Mouse (Mus musculus) liver, embryonic 11.5 days (tissue): Measurements from ENCODE around the gene Cox19. TPM values are rescaled to one million over a fixed set of nuclear protein-coding genes. Genes with fewer than 3 reads are reported as not detected.
A peak's percentile ranks its signal among the peaks of the same experiment; 100 is the strongest.

Source experiments
- ATAC-seq: fragments of 200-750 bp; cut with Nextera tagmentation; replicated peaks from 2 replicates; pipeline ENCODE4 v1.8.0; 2017; ENCODE audit warnings: moderate number of reproducible peaks, mild to moderate bottlenecking, moderate TSS enrichment, moderate library complexity; ENCODE audit not compliant: low FRiP score
- DNase-seq: peaks from one replicate; pipeline ENCODE4 v3.0.0-alpha.2; 2017; ENCODE audit warnings: low spot score
- H3K27ac ChIP-seq: fragments of 300-500 bp; sonication (generic); 2 replicates; pipeline ENCODE4 v1.5.1; 2014; ENCODE audit warnings: mild to moderate bottlenecking, low read depth, low read length, control low read depth
- H3K27me3 ChIP-seq: fragments of 300-500 bp; sonication (generic); replicated peaks from 2 replicates; pipeline ENCODE4 v1.6.1; 2014; ENCODE audit warnings: low read length, mixed read lengths; ENCODE audit not compliant: control insufficient read depth, insufficient read depth
- H3K36me3 ChIP-seq: fragments of 300-500 bp; sonication (generic); 2 replicates; pipeline ENCODE4 v1.6.1; 2014; ENCODE audit warnings: mild to moderate bottlenecking, low read length, moderate library complexity, mixed read lengths; ENCODE audit not compliant: control insufficient read depth, insufficient read depth
- H3K4me1 ChIP-seq: fragments of 300-500 bp; sonication (generic); replicated peaks from 2 replicates; pipeline ENCODE4 v1.6.1; 2014; ENCODE audit warnings: low read length, mixed read lengths; ENCODE audit not compliant: control insufficient read depth, insufficient read depth
- H3K4me2 ChIP-seq: fragments of 300-500 bp; sonication (generic); 2 replicates; pipeline ENCODE4 v1.6.1; 2014; ENCODE audit warnings: mild to moderate bottlenecking, control low read depth, moderate library complexity
- H3K4me3 ChIP-seq: fragments of 300-500 bp; sonication (generic); 2 replicates; pipeline ENCODE4 v1.5.1; 2014; ENCODE audit warnings: low read depth, low read length, control low read depth
- H3K9ac ChIP-seq: fragments of 300-500 bp; sonication (generic); 2 replicates; pipeline ENCODE4 v1.6.1; 2014; ENCODE audit warnings: low read depth, low read length, control low read depth
- H3K9me3 ChIP-seq: fragments of 300-500 bp; sonication (generic); 2 replicates; pipeline ENCODE4 v1.6.1; 2016; ENCODE audit warnings: low read length, inconsistent platforms, mixed read lengths; ENCODE audit not compliant: control insufficient read depth
- WGBS: fragments of 180-500 bp; shearing (Covaris S2); extraction: QIAGEN DNeasy Blood & Tissue Kit; methylation state at CpG from one replicate; pipeline ENCODE4 v1.1.7; 2014; 5-methylcytosine and 5-hydroxymethylcytosine counted together
- microRNA counts: library from miRNA; unstranded; fragments of <30 nt; microRNA quantifications from one replicate; lab custom pipeline; 2015
- microRNA-seq: library from miRNA; unstranded; fragments of <30 nt; microRNA quantifications from one replicate; pipeline ENCODE4, GENCODE M21; 2017; ENCODE audit warnings: borderline number of aligned reads
- polyA plus RNA-seq: library from polyadenylated mRNA; unstranded; fragments of >200 nt; fragmentation: Nextera tagmentation; extraction: Ambion mirVana; gene quantifications from 2 replicates; pipeline ENCODE4 v1.2.1, GENCODE M21; 2014

Gene Cox19
- polyA plus RNA-seq, 1 experiment from 2014 or later: 98.1 TPM

DNA sequence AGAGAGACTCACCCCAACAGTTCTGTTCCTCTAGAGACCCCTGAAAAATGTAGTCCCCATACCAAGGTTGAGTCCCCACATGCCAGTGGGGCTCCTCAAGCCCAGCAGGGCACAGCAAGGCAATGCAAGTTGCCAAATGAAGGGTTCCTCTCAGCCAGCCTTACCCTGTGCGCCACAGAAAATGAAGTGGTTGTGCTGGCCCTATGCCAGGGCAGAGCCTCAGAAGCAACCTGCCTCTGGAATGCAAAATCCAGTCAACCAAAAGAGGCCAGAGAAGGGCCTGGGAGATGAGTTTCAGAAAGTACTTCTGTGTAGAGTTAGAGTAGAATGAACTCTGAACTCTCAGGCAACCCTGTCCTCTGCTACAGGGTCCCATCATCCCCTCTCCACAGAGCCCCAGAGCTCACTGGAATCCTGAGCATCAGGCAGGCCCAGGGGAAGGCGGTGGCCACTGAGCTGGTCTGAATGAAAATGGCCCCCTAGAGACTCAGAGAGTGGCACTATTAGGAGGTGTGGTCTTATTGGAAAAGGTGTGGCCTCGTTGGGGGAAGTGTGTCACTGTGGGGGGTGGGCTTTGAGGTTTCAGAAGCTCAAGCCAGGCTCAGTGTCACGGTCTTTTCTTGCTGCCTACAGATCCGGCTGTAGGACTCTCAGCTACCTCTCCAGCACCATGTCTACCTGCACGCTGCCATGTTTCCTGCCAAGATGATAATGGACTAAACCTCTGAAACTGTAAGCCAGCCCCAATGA lies 59.2 kb downstream of the Cox19 start:
- H3K4me3 ChIP-seq: no peak overlapping the region
- no peak overlapping the region for H3K27ac ChIP-seq
- no peak overlapping the region for H3K4me2 ChIP-seq
- H3K9ac ChIP-seq: no peak overlapping the region
- H3K36me3 ChIP-seq: no peaks in the 10 kb centered on the region
- H3K9me3 ChIP-seq: no peaks in the 10 kb centered on the region
- peaks cover 7% of the 10 kb centered on the region for H3K4me1 ChIP-seq
- DNase-seq (no peak), ATAC-seq (no peak)
- WGBS: 78% methylated on average over 6 of the region's 6 CpGs
- H3K27me3 ChIP-seq: no peaks in the 10 kb centered on the region

DNA sequence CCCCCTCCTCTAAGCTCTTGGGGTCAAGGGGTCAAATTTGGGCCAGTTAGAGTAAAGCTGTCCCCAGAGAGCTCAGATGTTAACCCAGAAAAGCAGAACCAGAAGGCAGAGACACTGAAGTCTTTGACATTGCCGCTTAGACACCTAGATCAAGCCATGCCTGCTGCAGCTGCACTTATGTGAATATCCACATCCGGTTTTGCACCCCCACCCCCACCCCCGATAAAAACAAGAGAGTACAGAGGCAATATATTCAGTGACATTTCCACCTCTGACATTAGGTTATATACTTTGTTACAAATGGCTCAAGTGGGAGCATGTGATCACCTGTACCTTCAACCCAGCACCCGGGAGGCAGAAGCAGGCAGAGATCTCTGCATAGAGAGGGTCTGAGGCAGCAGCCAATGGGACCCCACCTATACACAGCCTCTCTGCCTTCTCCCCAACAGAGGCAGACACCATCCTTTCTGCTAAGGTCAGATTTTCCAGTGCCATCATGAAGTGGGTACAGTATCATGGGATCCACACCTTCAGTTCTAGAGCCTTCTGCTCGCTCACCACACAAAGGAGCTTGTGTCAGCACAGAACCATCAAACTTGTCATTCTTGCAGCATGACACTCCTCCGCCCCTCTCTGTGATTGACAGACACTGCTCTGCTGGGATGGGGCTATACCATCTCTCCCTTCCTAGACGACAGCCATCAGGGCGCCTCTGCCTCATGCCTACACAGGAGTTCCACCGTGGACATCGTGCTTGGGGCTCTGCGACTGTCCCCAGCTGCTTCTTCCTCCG lies 60.6 kb downstream of the Cox19 start:
- Histone ChIP-seq H3K4me3 (no peak overlapping the region), H3K4me1 (peaks cover 20% of the 10 kb centered on the region), H3K4me2 (no peak overlapping the region), H3K9me3 (no peaks in the 10 kb centered on the region), H3K27ac (no peak overlapping the region), H3K27me3 (no peaks in the 10 kb centered on the region), H3K9ac (no peak overlapping the region), H3K36me3 (no peaks in the 10 kb centered on the region)
- 81% methylated on average over 12 of the region's 12 CpGs for WGBS
- ATAC-seq (no peak), DNase-seq (no peak)

DNA sequence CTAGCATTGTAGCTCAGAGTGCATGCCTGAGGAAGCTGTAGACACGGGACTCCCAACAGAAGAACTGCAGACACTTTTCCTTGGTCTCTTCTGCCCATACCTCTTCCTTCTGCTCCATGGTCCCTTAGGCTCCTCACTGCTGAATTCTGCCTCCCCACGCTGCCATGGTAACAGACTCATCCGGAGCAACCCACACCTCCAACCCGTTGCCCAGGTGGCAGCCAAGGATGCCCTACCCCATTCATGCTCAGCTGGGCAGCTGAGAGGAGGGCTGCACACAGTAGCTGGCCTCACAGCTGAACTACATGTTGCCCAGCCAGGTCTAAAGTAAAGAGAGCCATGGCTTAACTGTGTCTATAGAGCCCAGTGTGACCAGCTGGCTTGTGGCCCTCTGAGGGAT lies 62.6 kb downstream of the Cox19 start:
- H3K4me2 ChIP-seq: no peak overlapping the region
- no peak for ATAC-seq
- no peaks in the 10 kb centered on the region for H3K36me3 ChIP-seq
- no peaks in the 10 kb centered on the region for H3K9me3 ChIP-seq
- no peak overlapping the region for H3K9ac ChIP-seq
- H3K4me1 ChIP-seq: peaks cover 30% of the 10 kb centered on the region
- H3K27me3 ChIP-seq: no peaks in the 10 kb centered on the region
- no peak for DNase-seq
- 86% methylated on average over 4 of the region's 4 CpGs for WGBS
- no peak overlapping the region for H3K4me3 ChIP-seq
- H3K27ac ChIP-seq: no peak overlapping the region

DNA sequence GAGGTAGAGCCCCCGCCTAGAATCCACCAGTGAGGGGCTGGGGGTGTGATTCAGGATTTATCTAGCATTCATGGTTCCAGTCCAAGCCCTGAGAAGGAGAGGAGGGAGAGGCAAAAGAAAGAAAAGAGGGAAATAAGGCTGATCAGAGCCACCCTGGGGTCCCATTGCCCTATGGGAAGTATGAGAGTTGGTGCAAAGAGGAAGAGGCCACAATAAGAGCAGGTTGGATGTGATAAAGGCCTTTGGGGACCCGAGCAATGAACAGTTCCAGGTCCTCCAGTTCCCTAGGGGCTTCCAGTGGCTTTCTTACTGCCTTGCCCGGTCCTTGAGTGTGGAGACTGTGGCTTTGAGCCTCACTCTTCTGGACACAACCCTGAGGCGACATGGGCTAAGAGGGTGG lies 63.4 kb downstream of the Cox19 start:
- 59% methylated on average over 4 of the region's 4 CpGs for WGBS
- H3K4me1 ChIP-seq: peaks cover 30% of the 10 kb centered on the region
- H3K27ac ChIP-seq: no peak overlapping the region
- no peak overlapping the region for H3K4me3 ChIP-seq
- H3K27me3 ChIP-seq: no peaks in the 10 kb centered on the region
- H3K36me3 ChIP-seq: no peaks in the 10 kb centered on the region
- DNase-seq (no peak), ATAC-seq (no peak)
- no peak overlapping the region for H3K4me2 ChIP-seq
- no peak overlapping the region for H3K9ac ChIP-seq
- no peaks in the 10 kb centered on the region for H3K9me3 ChIP-seq

DNA sequence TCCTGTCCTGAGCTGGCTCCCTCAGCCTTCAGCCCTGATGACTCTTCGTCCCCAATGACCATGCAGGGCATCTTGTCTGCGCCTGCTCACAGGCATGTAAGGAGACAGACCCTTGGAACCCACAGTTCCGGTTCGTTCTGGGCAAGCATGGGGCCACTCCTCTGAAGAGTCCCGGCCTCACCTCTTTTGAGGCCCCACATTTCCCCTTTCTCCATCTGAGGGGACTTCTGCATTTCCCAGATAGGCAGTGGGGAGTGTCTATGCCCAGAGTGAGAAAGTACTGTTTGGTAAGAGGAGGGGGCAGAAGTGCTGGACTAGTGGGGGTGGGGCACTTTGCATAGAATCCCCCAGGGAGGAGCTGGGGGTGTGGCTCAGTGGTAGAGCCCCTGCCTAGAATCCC lies 64.1 kb downstream of the Cox19 start:
- Histone ChIP-seq H3K4me2 (peak overlapping the region; percentile 1; the same call in 1 of the 2 replicates), H3K27ac (peak overlapping the region; percentile 53; the same call in 1 of the 2 replicates), H3K4me1 (peaks cover 30% of the 10 kb centered on the region), H3K9me3 (no peaks in the 10 kb centered on the region), H3K4me3 (no peak overlapping the region), H3K27me3 (no peaks in the 10 kb centered on the region), H3K36me3 (no peaks in the 10 kb centered on the region), H3K9ac (no peak overlapping the region)
- DNase-seq (no peak), ATAC-seq (peak; percentile 70)
- 40% methylated on average over 5 of the region's 5 CpGs for WGBS

MicroRNAs within 50 kb of the gene (microRNA counts, 519-probe panel; counts per million panel counts)
- microRNA mmu-miR-339-3p (lab: Ali Mortazavi, UCI) (not detected), microRNA mmu-miR-339-5p (lab: Ali Mortazavi, UCI) (not detected)

Small RNA genes within 50 kb of the gene (microRNA-seq; reads per million reads assigned to microRNA genes)
- 927 reads per million, percentile 71 among the genes with 10 or more reads in this experiment for gene Mir339

Other genes starting within 250 kb of the Cox19 start
- gene Prkar1b, start 201.4 kb downstream of the Cox19 start, polyA plus RNA-seq: 5.3 and 6.9 TPM in 2 replicates
- 17.1 and 17.6 TPM in 2 replicates for gene Dnaaf5, start 201.2 kb downstream of the Cox19 start, polyA plus RNA-seq
- gene Sun1, start 150.8 kb downstream of the Cox19 start, polyA plus RNA-seq: 46.0 and 50.4 TPM in 2 replicates
- 208 and 209 TPM in 2 replicates for gene Get4, start 99.1 kb downstream of the Cox19 start, polyA plus RNA-seq
- 7.2 and 8.1 TPM in 2 replicates for gene Adap1, start 25.8 kb downstream of the Cox19 start, polyA plus RNA-seq
- not detected in 2 replicates for gene Cyp2w1, start 1.2 kb upstream of the Cox19 start, polyA plus RNA-seq
- gene Gpr146, start 26.3 kb upstream of the Cox19 start, polyA plus RNA-seq: 13.4 and 15.1 TPM in 2 replicates
- gene C130050O18Rik, start 53.9 kb upstream of the Cox19 start, polyA plus RNA-seq: 1.5 and 1.6 TPM in 2 replicates
- gene Gper1, start 71.7 kb upstream of the Cox19 start, polyA plus RNA-seq: 0.38 and 0.58 TPM in 2 replicates
- 49.4 and 52.0 TPM in 2 replicates for gene 3110082I17Rik, start 109.1 kb upstream of the Cox19 start, polyA plus RNA-seq
- 4.6 and 5.7 TPM in 2 replicates for gene Zfand2a, start 133.1 kb upstream of the Cox19 start, polyA plus RNA-seq
- gene Uncx, start 192.1 kb upstream of the Cox19 start, polyA plus RNA-seq: not detected in 2 replicates